Mouse (Mus musculus) CH12.LX (cell line): ENCODE data around the gene Nek1. TPM values are rescaled to one million over a fixed set of nuclear protein-coding genes. Genes with fewer than 3 reads are reported as not detected.
A peak's percentile ranks its signal among the peaks of the same experiment; 100 is the strongest.

Experiments used
- DNase-seq: peaks from one replicate; pipeline ENCODE4 v3.0.0-alpha.2; 2013; ENCODE audit errors: extremely low read depth
- H3K27ac ChIP-seq: 2 replicates; pipeline ENCODE4 v1.5.1; 2012; ENCODE audit warnings: low read depth, mild to moderate bottlenecking, control low read depth, moderate library complexity; ENCODE audit not compliant: insufficient read depth
- H3K27me3 ChIP-seq: replicated peaks from 2 replicates; pipeline ENCODE3; 2012; ENCODE audit warnings: inconsistent platforms
- H3K36me3 ChIP-seq, 2 experiments: replicated peaks in 1 of 2; 2 replicates each; pipeline versions ENCODE3 to v1.6.1; 2012; ENCODE audit warnings: inconsistent platforms in 1 of 2, low read length in 1 of 2, mild to moderate bottlenecking in 1 of 2, mixed read lengths in 1 of 2, moderate library complexity in 1 of 2; ENCODE audit not compliant: control insufficient read depth in 1 of 2, insufficient read depth in 1 of 2
- H3K4me1 ChIP-seq, 2 experiments: 2 replicates each; pipeline ENCODE4 v1.6.1; 2012; ENCODE audit warnings: inconsistent platforms in 1 of 2, moderate library complexity in 1 of 2; ENCODE audit not compliant: insufficient read depth in 2 of 2, control insufficient read depth in 1 of 2
- H3K4me2 ChIP-seq: 2 replicates; pipeline ENCODE4 v1.6.1; 2012; ENCODE audit warnings: low read depth, mild to moderate bottlenecking, control low read depth; ENCODE audit not compliant: poor library complexity, insufficient read depth, severe bottlenecking
- H3K4me3 ChIP-seq, 3 experiments: fragments of 150-350 bp in 1 of 3; sonication (generic) in 1 of 3; replicated peaks in 1 of 3; 2 replicates each; pipeline versions ENCODE3 to v1.5.1; 2011 to 2012; ENCODE audit warnings: low read depth in 2 of 3, low read length in 2 of 3, mild to moderate bottlenecking in 2 of 3, moderate library complexity in 2 of 3, control low read depth in 1 of 3, improper control_type of control experiment in 1 of 3, inconsistent platforms in 1 of 3, mixed read lengths in 1 of 3; ENCODE audit not compliant: poor library complexity in 1 of 3
- H3K79me2 ChIP-seq: replicated peaks from 2 replicates; pipeline ENCODE4 v1.6.1; 2012; ENCODE audit warnings: mild to moderate bottlenecking, moderate library complexity; ENCODE audit not compliant: control insufficient read depth, poor library complexity, insufficient read depth, severe bottlenecking; ENCODE audit errors: extremely low read depth
- H3K9ac ChIP-seq: 2 replicates; pipeline ENCODE4 v1.6.1; 2012; ENCODE audit warnings: low read depth, mild to moderate bottlenecking, control low read depth, moderate library complexity; ENCODE audit not compliant: insufficient read depth
- H3K9me3 ChIP-seq: replicated peaks from 2 replicates; pipeline ENCODE3; 2012; ENCODE audit warnings: low read length, inconsistent platforms, mixed read lengths
- BHLHE40 ChIP-seq: IDR thresholded peaks from 2 replicates; pipeline ENCODE4 v1.6.1; 2011; ENCODE audit warnings: mild to moderate bottlenecking, low read depth, low read length, improper control_type of control experiment
- CHD1 ChIP-seq: IDR thresholded peaks from 2 replicates; pipeline ENCODE4 v1.6.1; 2012; ENCODE audit warnings: low read depth, low read length, improper control_type of control experiment, inconsistent platforms
- CHD2 ChIP-seq: IDR thresholded peaks from 2 replicates; pipeline ENCODE4 v1.6.1; 2011; ENCODE audit warnings: low read length, improper control_type of control experiment
- CTCF ChIP-seq, 2 experiments: IDR thresholded peaks in 1 of 2; conservative IDR thresholded peaks in 1 of 2; 2 replicates each; pipeline ENCODE4 v1.5.1; 2011 to 2012; ENCODE audit warnings: low read depth in 2 of 2, low read length in 2 of 2, improper control_type of control experiment in 1 of 2, inconsistent platforms in 1 of 2, mild to moderate bottlenecking in 1 of 2, moderate library complexity in 1 of 2
- E2F4 ChIP-seq: IDR thresholded peaks from 2 replicates; pipeline ENCODE4 v1.6.1; 2011; ENCODE audit warnings: low read depth, low read length, improper control_type of control experiment; ENCODE audit not compliant: insufficient replicate concordance
- ELF1 ChIP-seq: IDR thresholded peaks from 2 replicates; pipeline ENCODE4 v1.6.1; 2014; ENCODE audit warnings: low read depth, mild to moderate bottlenecking, inconsistent platforms, low read length, improper control_type of control experiment
- EP300 ChIP-seq: IDR thresholded peaks from 2 replicates; pipeline ENCODE4 v1.6.1; 2011; ENCODE audit warnings: low read length, improper control_type of control experiment
- ETS1 ChIP-seq: conservative IDR thresholded peaks from 2 replicates; pipeline ENCODE4 v1.6.1; 2012; ENCODE audit warnings: low read depth, mild to moderate bottlenecking, inconsistent platforms, low read length, improper control_type of control experiment, moderate library complexity
- GABPA ChIP-seq: IDR thresholded peaks from 2 replicates; pipeline ENCODE4 v1.6.1; 2012; ENCODE audit warnings: low read depth, low read length, improper control_type of control experiment, inconsistent platforms; ENCODE audit not compliant: insufficient replicate concordance
- HCFC1 ChIP-seq: IDR thresholded peaks from 2 replicates; pipeline ENCODE4 v1.6.1; 2012; ENCODE audit warnings: low read depth, mild to moderate bottlenecking, inconsistent platforms, low read length, improper control_type of control experiment
- IRF4 ChIP-seq: IDR thresholded peaks from 2 replicates; pipeline ENCODE4 v1.6.1; 2014; ENCODE audit warnings: low read depth, mild to moderate bottlenecking, inconsistent platforms, low read length, improper control_type of control experiment
- JUN ChIP-seq: IDR thresholded peaks from 2 replicates; pipeline ENCODE4 v1.6.1; 2011; ENCODE audit warnings: low read depth, mild to moderate bottlenecking, low read length, improper control_type of control experiment, moderate library complexity; ENCODE audit not compliant: insufficient read depth
- JUND ChIP-seq: conservative IDR thresholded peaks from 2 replicates; pipeline ENCODE4 v1.6.1; 2011; ENCODE audit warnings: low read depth, low read length, improper control_type of control experiment
- KAT2A ChIP-seq: IDR thresholded peaks from 2 replicates; pipeline ENCODE4 v1.6.1; 2012; ENCODE audit warnings: low read length, improper control_type of control experiment, inconsistent platforms; ENCODE audit not compliant: insufficient replicate concordance
- MAFK ChIP-seq: IDR thresholded peaks from 2 replicates; pipeline ENCODE4 v1.6.1; 2011; ENCODE audit warnings: low read length, improper control_type of control experiment; ENCODE audit not compliant: insufficient replicate concordance
- MAX ChIP-seq: IDR thresholded peaks from 2 replicates; pipeline ENCODE4 v1.6.1; 2011; ENCODE audit warnings: low read length, improper control_type of control experiment
- MAZ ChIP-seq: IDR thresholded peaks from 2 replicates; pipeline ENCODE4 v1.6.1; 2012; ENCODE audit warnings: low read depth, mild to moderate bottlenecking, inconsistent platforms, low read length, improper control_type of control experiment, moderate library complexity
- MEF2A ChIP-seq: IDR thresholded peaks from 2 replicates; pipeline ENCODE4 v1.6.1; 2014; ENCODE audit warnings: low read depth, mild to moderate bottlenecking, inconsistent platforms, low read length, improper control_type of control experiment, borderline replicate concordance
- MXI1 ChIP-seq: IDR thresholded peaks from 2 replicates; pipeline ENCODE4 v1.6.1; 2011; ENCODE audit warnings: mild to moderate bottlenecking, low read depth, low read length, improper control_type of control experiment
- MYC ChIP-seq: IDR thresholded peaks from 2 replicates; pipeline ENCODE4 v1.6.1; 2011; ENCODE audit warnings: low read depth, mild to moderate bottlenecking, improper control_type of control experiment, low read length
- NELFE ChIP-seq: IDR thresholded peaks from 2 replicates; pipeline ENCODE4 v1.6.1; 2011; ENCODE audit warnings: low read depth, low read length, improper control_type of control experiment
- NRF1 ChIP-seq: IDR thresholded peaks from 2 replicates; pipeline ENCODE4 v1.6.1; 2014; ENCODE audit warnings: low read depth, mild to moderate bottlenecking, inconsistent platforms, low read length, improper control_type of control experiment, moderate library complexity
- PAX5 ChIP-seq: IDR thresholded peaks from 2 replicates; pipeline ENCODE4 v1.6.1; 2012; ENCODE audit warnings: low read length, inconsistent platforms, mixed read lengths
- POLR2A ChIP-seq: IDR thresholded peaks from 2 replicates; pipeline ENCODE4 v1.6.1; 2011; ENCODE audit warnings: low read depth, mild to moderate bottlenecking, improper control_type of control experiment, low read length
- POLR2AphosphoS2 ChIP-seq: IDR thresholded peaks from 2 replicates; pipeline ENCODE4 v1.6.1; 2011; ENCODE audit warnings: low read depth, low read length, improper control_type of control experiment
- RAD21 ChIP-seq: IDR thresholded peaks from 2 replicates; pipeline ENCODE4 v1.6.1; 2011; ENCODE audit warnings: low read depth, mild to moderate bottlenecking, low read length, improper control_type of control experiment, moderate library complexity
- RCOR1 ChIP-seq: conservative IDR thresholded peaks from 2 replicates; pipeline ENCODE4 v1.6.1; 2012; ENCODE audit warnings: low read depth, mild to moderate bottlenecking, inconsistent platforms, low read length, improper control_type of control experiment
- SIN3A ChIP-seq: IDR thresholded peaks from 2 replicates; pipeline ENCODE4 v1.6.1; 2012; ENCODE audit warnings: low read length, improper control_type of control experiment, inconsistent platforms
- SMC3 ChIP-seq: IDR thresholded peaks from 2 replicates; pipeline ENCODE4 v1.6.1; 2011; ENCODE audit warnings: low read depth, low read length, improper control_type of control experiment
- TBP ChIP-seq: conservative IDR thresholded peaks from 2 replicates; pipeline ENCODE4 v1.6.1; 2011; ENCODE audit warnings: low read depth, low read length, improper control_type of control experiment
- TCF12 ChIP-seq: IDR thresholded peaks from 2 replicates; pipeline ENCODE4 v1.6.1; 2014; ENCODE audit warnings: low read depth, mild to moderate bottlenecking, inconsistent platforms, low read length, improper control_type of control experiment
- UBTF ChIP-seq: IDR thresholded peaks from 2 replicates; pipeline ENCODE4 v1.6.1; 2012; ENCODE audit warnings: low read depth, mild to moderate bottlenecking, inconsistent platforms, low read length, improper control_type of control experiment, moderate library complexity
- USF1 ChIP-seq: IDR thresholded peaks from 2 replicates; pipeline ENCODE4 v1.6.1; 2014; ENCODE audit warnings: low read depth, mild to moderate bottlenecking, inconsistent platforms, low read length, improper control_type of control experiment
- USF2 ChIP-seq: conservative IDR thresholded peaks from 2 replicates; pipeline ENCODE4 v1.6.1; 2011; ENCODE audit warnings: low read depth, low read length, improper control_type of control experiment
- ZC3H11A ChIP-seq: IDR thresholded peaks from 2 replicates; pipeline ENCODE4 v1.6.1; 2012; ENCODE audit warnings: low read depth, mild to moderate bottlenecking, inconsistent platforms, low read length, improper control_type of control experiment
- ZKSCAN1 ChIP-seq: IDR thresholded peaks from 2 replicates; pipeline ENCODE4 v1.6.1; 2012; ENCODE audit warnings: low read depth, inconsistent platforms, low read length, improper control_type of control experiment, borderline replicate concordance
- ZMIZ1 ChIP-seq: IDR thresholded peaks from 2 replicates; pipeline ENCODE4 v1.6.1; 2012; ENCODE audit warnings: low read depth, mild to moderate bottlenecking, inconsistent platforms, low read length, improper control_type of control experiment
- ZNF384 ChIP-seq: IDR thresholded peaks from 2 replicates; pipeline ENCODE4 v1.6.1; 2012; ENCODE audit warnings: low read depth, low read length, improper control_type of control experiment, inconsistent platforms
- dilution Hi-C: fragments of 300-500 bp; cut with MboI; formaldehyde crosslinking; loops from 2 replicates; pipeline ENCODE4 v1.14.3; 2020; ENCODE audit warnings: low sequenced_read_pairs; ENCODE audit not compliant: extremely low pct_unique_long_range_greater_than_20kb, extremely low pct_ligation_motif_present
- in situ Hi-C: fragments of 300-500 bp; cut with MboI; formaldehyde crosslinking; loops from 3 replicates; pipeline ENCODE4 v1.14.3; 2019; ENCODE audit warnings: low sequenced_read_pairs, low pct_ligation_motif_present, low pct_unique_long_range_greater_than_20kb, mixed read lengths
- polyA plus RNA-seq: library from polyadenylated mRNA; unstranded; fragments of >175 nt; gene quantifications from 2 replicates; pipeline ENCODE4 v1.2.1, GENCODE M21; 2012; ENCODE audit warnings: low read depth; ENCODE audit not compliant: insufficient read length
- total RNA-seq, 2 experiments: library from RNA; depleted of rRNA; stranded (reverse); fragments of 300-350 nt in 1 of 2; fragments of >200 nt in 1 of 2; gene quantifications; 2 replicates each; pipeline ENCODE4 v1.2.3; 2012 to 2014

Nek1 gene
- total RNA-seq (2012; rRNA removed) (6.5 and 7.7 TPM in 2 replicates), total RNA-seq (2014; rRNA removed) (8.2 and 9.2 TPM in 2 replicates), polyA plus RNA-seq (9.1 TPM in 2 replicates)

GRCm38 (mm10) chr8:60992910-60993638 lies at the start of gene Nek1:
Nek1 (plus strand) TSS chr8:60993195.
- H3K36me3 ChIP-seq: peaks cover 0 to 2% of the 10 kb centered on the region in 2 experiments
- in situ Hi-C loops (no loop called here), dilution Hi-C loops (no loop called here)
- H3K4me1 ChIP-seq: peaks cover 2 to 22% of the 10 kb centered on the region in 2 experiments
- H3K9ac ChIP-seq: peak within 1 kb of the TSS; percentile 55
- peak within 1 kb of the TSS; percentile 65 to 85 (median 82) for H3K4me3 ChIP-seq
- DNase-seq: peak; percentile 95
- H3K27me3 ChIP-seq: no peaks in the 10 kb centered on the region
- peaks cover 1% of the 10 kb centered on the region for H3K9me3 ChIP-seq
- H3K79me2 ChIP-seq: no peaks in the 10 kb centered on the region
- peak within 1 kb of the TSS; percentile 54 for H3K27ac ChIP-seq
- TF ChIP-seq POLR2AphosphoS2 (peak; percentile 74; the same call in 1 of the 2 replicates), TCF12 (peak; percentile 62; the same call in 1 of the 2 replicates), MXI1 (peak; percentile 87), ZKSCAN1 (no peak), CTCF (conservative IDR thresholded peaks at IDR 0.05 in 1 of 2, IDR thresholded peaks at IDR 0.05 in 1 of 2; ENCODE audit: low read depth in 2 of 2, low read length in 2 of 2) (no peak), TBP (no peak), NRF1 (peak; percentile 34; the same call in 1 of the 2 replicates), ZNF384 (no peak), MAX (peak; percentile 76; the same call in 1 of the 2 replicates), JUN (no peak), E2F4 (no peak), MAZ (peak; percentile 32; the same call in 1 of the 2 replicates), ZC3H11A (no peak), USF2 (no peak), EP300 (no peak), HCFC1 (peak; percentile 79), POLR2A (peak; percentile 70), RCOR1 (0 out of 2 replicates have a peak, but pooled peaks have one; percentile 33), MYC (peak; percentile 58; the same call in 1 of the 2 replicates), MAFK (no peak), PAX5 (no peak), MEF2A (peak; percentile 48; the same call in 1 of the 2 replicates), SIN3A (peak; percentile 92), IRF4 (peak; percentile 49; the same call in 1 of the 2 replicates), ELF1 (peak; percentile 50), SMC3 (no peak), ZMIZ1 (peak; percentile 79), NELFE (peak; percentile 93), CHD2 (no peak), CHD1 (no peak), UBTF (no peak), RAD21 (no peak), ETS1 (peak; percentile 26; the same call in 1 of the 2 replicates), USF1 (no peak), JUND (no peak), KAT2A (0 out of 2 replicates have a peak, but pooled peaks have one; percentile 30), GABPA (peak; percentile 65), BHLHE40 (0 out of 2 replicates have a peak, but pooled peaks have one; percentile 10)
- peak within 1 kb of the TSS; percentile 72 for H3K4me2 ChIP-seq
